Mouse (Mus musculus) bone marrow, adult 2 months (tissue): Measurements from ENCODE around the gene Ccr4.

Experiments used
- CTCF ChIP-seq: fragments of 200-500 bp; IDR thresholded peaks from 2 replicates; pipeline ENCODE4 v1.5.1; 2011; ENCODE audit warnings: low read length, control low read depth; ENCODE audit not compliant: control insufficient read depth, insufficient read depth
- POLR2A ChIP-seq: fragments of 200-500 bp; IDR thresholded peaks from 2 replicates; pipeline ENCODE4 v1.6.1; 2011; ENCODE audit warnings: low read depth, mild to moderate bottlenecking, control low read depth, low read length, borderline replicate concordance; ENCODE audit not compliant: control insufficient read depth

DNA sequence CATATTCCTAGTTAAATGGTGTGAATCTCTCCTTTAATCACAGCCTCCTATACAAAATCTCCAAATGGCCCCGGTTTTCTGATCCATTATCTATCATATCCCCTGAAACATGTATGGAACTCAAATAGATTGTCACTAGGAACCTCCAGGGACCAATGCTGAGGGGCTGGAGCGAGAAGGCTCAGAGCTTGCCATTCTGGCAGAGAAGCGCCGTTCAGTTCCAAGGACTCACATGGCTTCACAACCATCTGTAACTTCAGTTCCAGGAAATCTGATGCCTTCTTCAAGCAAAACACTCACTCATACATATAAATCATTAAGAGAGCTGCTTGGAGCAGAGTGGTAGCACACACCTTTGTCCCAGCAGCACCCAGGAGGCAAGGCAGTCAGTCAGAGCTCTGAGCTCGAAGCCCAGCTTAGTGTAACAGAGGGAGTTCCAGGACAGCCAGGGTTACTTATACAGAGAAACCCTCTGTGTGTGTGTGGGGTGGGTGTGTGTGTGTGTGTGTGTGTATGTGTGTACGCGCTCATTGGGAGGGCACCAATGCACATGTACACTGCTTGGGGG lies 34.4 kb upstream of the Ccr4 start:
- TF ChIP-seq CTCF (no peak), POLR2A (no peak)
